Mouse (Mus musculus): ENCODE measurements at regions not wholly inside any gene's neighbourhood (a gene's known extent, or its start where the extent isn't known, plus 50 kb on each side); places are given as distances from the start of the nearest gene placed in this dataset.

- Histone ChIP-seq H3K4me2 (ENCODE audit: low read length) (no peak overlapping the region), H3K4me1 (replicated peaks; ENCODE audit: control insufficient read depth, insufficient read depth, low read length) (no peaks in the 10 kb centered on the region), H3K9ac (replicated peaks; ENCODE audit: low read depth, low read length) (no peak overlapping the region), H3K4me3 (replicated peaks; ENCODE audit: low read length) (no peak overlapping the region), H3K36me3 (ENCODE audit: control insufficient read depth, insufficient read depth) (no peaks in the 10 kb centered on the region), H3K27ac (ENCODE audit: low read length) (no peak overlapping the region), H3K27me3 (replicated peaks; ENCODE audit: control insufficient read depth, insufficient read depth, low read length) (no peaks in the 10 kb centered on the region; the same call in 1 of the 2 replicates), H3K9me3 (ENCODE audit: control insufficient read depth, low read length) (no peaks in the 10 kb centered on the region)
- ATAC-seq, result no peak
- 77% methylated on average over 1 of the region's 1 CpGs for WGBS
Measured at GRCm38 (mm10) chr7:136136666-136137065, 420.5 kb upstream of the Mki67 start.

GRCm38 (mm10) chr7:136137341-136137740 is 421.2 kb upstream of the Mki67 start:
- Histone ChIP-seq H3K4me2 (ENCODE audit: low read length) (no peak overlapping the region), H3K27me3 (replicated peaks; ENCODE audit: control insufficient read depth, insufficient read depth, low read length) (no peaks in the 10 kb centered on the region; the same call in 1 of the 2 replicates), H3K4me3 (replicated peaks; ENCODE audit: low read length) (no peak overlapping the region), H3K36me3 (ENCODE audit: control insufficient read depth, insufficient read depth) (no peaks in the 10 kb centered on the region), H3K4me1 (replicated peaks; ENCODE audit: control insufficient read depth, insufficient read depth, low read length) (no peaks in the 10 kb centered on the region), H3K9me3 (ENCODE audit: control insufficient read depth, low read length) (no peaks in the 10 kb centered on the region), H3K27ac (ENCODE audit: low read length) (no peak overlapping the region), H3K9ac (replicated peaks; ENCODE audit: low read depth, low read length) (no peak overlapping the region)
- WGBS, result 84% methylated on average over 2 of the region's 2 CpGs
- ATAC-seq, result no peak

GRCm38 (mm10) chr7:136137831-136138602 is 421.9 kb upstream of the Mki67 start:
- H3K9ac ChIP-seq (replicated peaks; ENCODE audit: low read depth, low read length), result no peak overlapping the region
- ATAC-seq, result no peak
- no peak overlapping the region for H3K4me2 ChIP-seq (ENCODE audit: low read length)
- H3K4me1 ChIP-seq (replicated peaks; ENCODE audit: control insufficient read depth, insufficient read depth, low read length), result no peaks in the 10 kb centered on the region
- no peaks in the 10 kb centered on the region for H3K9me3 ChIP-seq (ENCODE audit: control insufficient read depth, low read length)
- H3K36me3 ChIP-seq (ENCODE audit: control insufficient read depth, insufficient read depth), result no peaks in the 10 kb centered on the region
- WGBS, result 48% methylated on average over 15 of the region's 15 CpGs
- no peaks in the 10 kb centered on the region; the same call in 1 of the 2 replicates for H3K27me3 ChIP-seq (replicated peaks; ENCODE audit: control insufficient read depth, insufficient read depth, low read length)
- H3K27ac ChIP-seq (ENCODE audit: low read length), result no peak overlapping the region
- no peak overlapping the region for H3K4me3 ChIP-seq (replicated peaks; ENCODE audit: low read length)

GRCm38 (mm10) chr7:136142832-136143231 is 426.7 kb upstream of the Mki67 start:
- peaks cover 5% of the 10 kb centered on the region; the same call in 1 of the 2 replicates for H3K27me3 ChIP-seq (replicated peaks; ENCODE audit: control insufficient read depth, insufficient read depth, low read length)
- H3K9me3 ChIP-seq (ENCODE audit: control insufficient read depth, low read length), result no peaks in the 10 kb centered on the region
- no peak for ATAC-seq
- H3K4me2 ChIP-seq (ENCODE audit: low read length), result no peak overlapping the region
- no peak overlapping the region for H3K27ac ChIP-seq (ENCODE audit: low read length)
- no peaks in the 10 kb centered on the region for H3K36me3 ChIP-seq (ENCODE audit: control insufficient read depth, insufficient read depth)
- H3K9ac ChIP-seq (replicated peaks; ENCODE audit: low read depth, low read length), result no peak overlapping the region
- no peaks in the 10 kb centered on the region for H3K4me1 ChIP-seq (replicated peaks; ENCODE audit: control insufficient read depth, insufficient read depth, low read length)
- no peak overlapping the region for H3K4me3 ChIP-seq (replicated peaks; ENCODE audit: low read length)

GRCm38 (mm10) chr7:136150196-136150595 is 434.0 kb upstream of the Mki67 start:
- Histone ChIP-seq H3K36me3 (ENCODE audit: control insufficient read depth, insufficient read depth) (no peaks in the 10 kb centered on the region), H3K4me2 (ENCODE audit: low read length) (no peak overlapping the region), H3K9ac (replicated peaks; ENCODE audit: low read depth, low read length) (no peak overlapping the region), H3K27ac (ENCODE audit: low read length) (no peak overlapping the region), H3K4me1 (replicated peaks; ENCODE audit: control insufficient read depth, insufficient read depth, low read length) (0 out of 2 replicates have a peak, but pooled peaks cover 2% of the 10 kb centered on the region), H3K4me3 (replicated peaks; ENCODE audit: low read length) (no peak overlapping the region), H3K9me3 (ENCODE audit: control insufficient read depth, low read length) (no peaks in the 10 kb centered on the region), H3K27me3 (replicated peaks; ENCODE audit: control insufficient read depth, insufficient read depth, low read length) (peaks cover 12% of the 10 kb centered on the region; the same call in 1 of the 2 replicates)
- no peak for ATAC-seq
- 69% methylated on average over 5 of the region's 5 CpGs for WGBS

GRCm38 (mm10) chr7:136151301-136151930 is 435.3 kb upstream of the Mki67 start:
- Histone ChIP-seq H3K9me3 (ENCODE audit: control insufficient read depth, low read length) (no peaks in the 10 kb centered on the region), H3K9ac (replicated peaks; ENCODE audit: low read depth, low read length) (no peak overlapping the region), H3K27me3 (replicated peaks; ENCODE audit: control insufficient read depth, insufficient read depth, low read length) (peaks cover 7% of the 10 kb centered on the region; the same call in 1 of the 2 replicates), H3K36me3 (ENCODE audit: control insufficient read depth, insufficient read depth) (no peaks in the 10 kb centered on the region), H3K4me2 (ENCODE audit: low read length) (no peak overlapping the region), H3K27ac (ENCODE audit: low read length) (no peak overlapping the region), H3K4me1 (replicated peaks; ENCODE audit: control insufficient read depth, insufficient read depth, low read length) (0 out of 2 replicates have a peak, but pooled peaks cover 2% of the 10 kb centered on the region), H3K4me3 (replicated peaks; ENCODE audit: low read length) (no peak overlapping the region)
- WGBS, result 35% methylated on average over 4 of the region's 4 CpGs
- ATAC-seq, result no peak

- H3K4me2 ChIP-seq (ENCODE audit: low read length), result no peak overlapping the region
- no peaks in the 10 kb centered on the region for H3K9me3 ChIP-seq (ENCODE audit: control insufficient read depth, low read length)
- no peak overlapping the region for H3K9ac ChIP-seq (replicated peaks; ENCODE audit: low read depth, low read length)
- no peaks in the 10 kb centered on the region for H3K36me3 ChIP-seq (ENCODE audit: control insufficient read depth, insufficient read depth)
- H3K4me1 ChIP-seq (replicated peaks; ENCODE audit: control insufficient read depth, insufficient read depth, low read length), result 0 out of 2 replicates have a peak, but pooled peaks cover 2% of the 10 kb centered on the region
- 26% methylated on average over 5 of the region's 5 CpGs for WGBS
- no peak overlapping the region for H3K4me3 ChIP-seq (replicated peaks; ENCODE audit: low read length)
- no peak for ATAC-seq
- H3K27ac ChIP-seq (ENCODE audit: low read length), result no peak overlapping the region
- peaks cover 7% of the 10 kb centered on the region; the same call in 1 of the 2 replicates for H3K27me3 ChIP-seq (replicated peaks; ENCODE audit: control insufficient read depth, insufficient read depth, low read length)
Measured at GRCm38 (mm10) chr7:136152470-136152869, 436.3 kb upstream of the Mki67 start.

GRCm38 (mm10) chr7:136153621-136154020 is 437.5 kb upstream of the Mki67 start:
- no peaks in the 10 kb centered on the region for H3K9me3 ChIP-seq (ENCODE audit: control insufficient read depth, low read length)
- 0 out of 2 replicates have a peak, but pooled peaks cover 2% of the 10 kb centered on the region for H3K4me1 ChIP-seq (replicated peaks; ENCODE audit: control insufficient read depth, insufficient read depth, low read length)
- no peak overlapping the region for H3K4me3 ChIP-seq (replicated peaks; ENCODE audit: low read length)
- no peak overlapping the region for H3K9ac ChIP-seq (replicated peaks; ENCODE audit: low read depth, low read length)
- H3K27ac ChIP-seq (ENCODE audit: low read length), result no peak overlapping the region
- peaks cover 5% of the 10 kb centered on the region; the same call in 1 of the 2 replicates for H3K27me3 ChIP-seq (replicated peaks; ENCODE audit: control insufficient read depth, insufficient read depth, low read length)
- no peak overlapping the region for H3K4me2 ChIP-seq (ENCODE audit: low read length)
- H3K36me3 ChIP-seq (ENCODE audit: control insufficient read depth, insufficient read depth), result no peaks in the 10 kb centered on the region
- no peak for ATAC-seq
- 64% methylated on average over 3 of the region's 3 CpGs for WGBS

- H3K4me3 ChIP-seq (replicated peaks; ENCODE audit: low read length), result no peak overlapping the region
- no peak overlapping the region for H3K27ac ChIP-seq (ENCODE audit: low read length)
- no peak overlapping the region for H3K4me2 ChIP-seq (ENCODE audit: low read length)
- H3K9me3 ChIP-seq (ENCODE audit: control insufficient read depth, low read length), result no peaks in the 10 kb centered on the region
- no peaks in the 10 kb centered on the region for H3K27me3 ChIP-seq (replicated peaks; ENCODE audit: control insufficient read depth, insufficient read depth, low read length)
- H3K9ac ChIP-seq (replicated peaks; ENCODE audit: low read depth, low read length), result no peak overlapping the region
- H3K36me3 ChIP-seq (ENCODE audit: control insufficient read depth, insufficient read depth), result no peaks in the 10 kb centered on the region
- no peaks in the 10 kb centered on the region for H3K4me1 ChIP-seq (replicated peaks; ENCODE audit: control insufficient read depth, insufficient read depth, low read length)
- ATAC-seq, result no peak
- 34% methylated on average over 4 of the region's 4 CpGs for WGBS
Measured at GRCm38 (mm10) chr7:136159136-136159535, 443.0 kb upstream of the Mki67 start.
